Mouse (Mus musculus): ENCODE measurements at regions not wholly inside any gene's neighbourhood (a gene's known extent, or its start where the extent isn't known, plus 50 kb on each side); places are given as distances from the start of the nearest gene placed in this dataset. TPM values are rescaled to one million over a fixed set of nuclear protein-coding genes. Genes with fewer than 3 reads are reported as not detected.
"Not testable (repeated sequence)": the region's sequence is repeated elsewhere in the genome, so short reads cannot be mapped to it uniquely, and the experiment has no call there.

DNA sequence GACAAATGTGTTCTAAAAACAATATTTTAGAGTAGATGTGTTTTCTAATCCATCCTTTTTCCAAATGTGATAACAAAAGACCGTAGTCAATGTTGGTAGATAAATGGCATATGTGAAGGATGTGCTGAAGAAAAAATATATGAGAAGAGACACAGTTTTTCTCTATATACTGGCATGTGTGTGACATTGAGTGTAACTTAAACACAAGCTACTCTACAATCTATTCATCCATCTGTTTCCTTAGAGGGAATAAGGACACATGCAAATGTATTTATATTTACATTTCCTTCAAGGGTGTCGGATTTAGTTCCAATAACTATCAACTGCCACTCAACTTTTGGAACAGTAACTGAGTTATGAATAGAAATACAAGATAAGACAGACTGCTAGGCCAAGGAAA lies 149.7 kb upstream of the Klhl1 start:
- ATAC-seq (no peak), DNase-seq (ENCODE audit: low spot score) (no peak)
- Histone ChIP-seq H3K4me3 (ENCODE audit: low read depth, low read length) (no peak overlapping the region), H3K4me2 (replicated peaks; ENCODE audit: low read depth, low read length) (no peak overlapping the region), H3K9ac (replicated peaks; ENCODE audit: low read depth) (no peak overlapping the region), H3K27me3 (replicated peaks; ENCODE audit: insufficient read depth, low read length) (no peaks in the 10 kb centered on the region), H3K27ac (ENCODE audit: low read length) (no peak overlapping the region), H3K9me3 (ENCODE audit: low read length) (no peaks in the 10 kb centered on the region), H3K36me3 (ENCODE audit: insufficient read depth, low read length) (no peaks in the 10 kb centered on the region), H3K4me1 (ENCODE audit: insufficient read depth, low read depth, low read length) (no peaks in the 10 kb centered on the region)
- 55% methylated on average over 2 of the region's 2 CpGs for WGBS
- TF ChIP-seq EP300 (IDR thresholded peaks at IDR 0.05) (no peak), CTCF (IDR thresholded peaks at IDR 0.05) (no peak)

DNA sequence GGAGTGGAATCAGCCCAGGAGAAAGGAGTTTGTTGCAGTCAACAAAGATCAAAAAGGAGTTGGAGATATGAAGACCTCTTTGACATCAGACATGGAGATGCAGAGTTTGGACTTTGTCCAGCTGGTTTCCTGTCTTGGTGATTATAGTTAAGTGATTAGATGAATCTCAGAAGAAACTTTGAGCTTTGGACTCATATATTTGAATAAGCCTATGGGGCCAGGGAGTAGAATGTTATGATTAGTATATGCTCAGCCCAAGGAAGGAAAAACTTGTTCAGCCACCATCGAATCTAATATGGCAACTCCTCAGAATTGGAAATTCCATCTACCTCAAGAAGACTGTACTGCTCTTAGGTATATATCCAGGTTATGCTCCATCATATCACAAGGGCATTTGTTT lies 137.6 kb upstream of the Klhl1 start:
- Histone ChIP-seq H3K36me3 (ENCODE audit: insufficient read depth, low read length) (no peaks in the 10 kb centered on the region), H3K9ac (replicated peaks; ENCODE audit: low read depth) (no peak overlapping the region), H3K4me2 (replicated peaks; ENCODE audit: low read depth, low read length) (no peak overlapping the region), H3K27ac (ENCODE audit: low read length) (no peak overlapping the region), H3K4me3 (ENCODE audit: low read depth, low read length) (no peak overlapping the region), H3K9me3 (ENCODE audit: low read length) (no peaks in the 10 kb centered on the region), H3K27me3 (replicated peaks; ENCODE audit: insufficient read depth, low read length) (no peaks in the 10 kb centered on the region), H3K4me1 (ENCODE audit: insufficient read depth, low read depth, low read length) (no peaks in the 10 kb centered on the region)
- TF ChIP-seq CTCF (IDR thresholded peaks at IDR 0.05) (no peak), EP300 (IDR thresholded peaks at IDR 0.05) (no peak)
- ATAC-seq = no peak
- 79% methylated on average over 1 of the region's 1 CpGs for WGBS
- DNase-seq (ENCODE audit: low spot score) = no peak

DNA sequence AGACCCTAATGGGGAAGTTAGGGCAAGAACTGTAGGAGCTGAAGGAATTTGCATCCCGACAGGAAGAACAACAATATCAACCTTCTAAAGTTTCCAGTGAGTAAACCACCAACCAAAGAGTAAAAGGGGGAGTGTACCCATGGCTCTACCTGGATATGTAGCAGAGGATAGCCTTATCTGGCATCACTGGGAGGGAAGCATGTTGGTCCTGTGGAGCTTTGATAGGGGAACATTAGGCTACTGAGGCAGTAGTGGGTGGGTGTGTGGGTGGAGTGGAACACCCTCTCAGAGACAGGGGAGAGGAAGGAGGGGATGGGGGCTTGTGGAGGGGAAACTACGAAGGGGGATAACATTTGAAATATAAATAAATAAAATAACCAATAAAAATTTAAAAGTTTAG lies 111.4 kb upstream of the Klhl1 start:
- Histone ChIP-seq H3K27me3 (replicated peaks; ENCODE audit: insufficient read depth, low read length) (no peaks in the 10 kb centered on the region), H3K4me1 (ENCODE audit: insufficient read depth, low read depth, low read length) (no peaks in the 10 kb centered on the region), H3K9ac (replicated peaks; ENCODE audit: low read depth) (no peak overlapping the region), H3K4me2 (replicated peaks; ENCODE audit: low read depth, low read length) (no peak overlapping the region), H3K36me3 (ENCODE audit: insufficient read depth, low read length) (no peaks in the 10 kb centered on the region), H3K4me3 (ENCODE audit: low read depth, low read length) (no peak overlapping the region), H3K9me3 (ENCODE audit: low read length) (no peaks in the 10 kb centered on the region), H3K27ac (ENCODE audit: low read length) (no peak overlapping the region)
- DNase-seq (ENCODE audit: low spot score) (no peak), ATAC-seq (no peak)
- 63% methylated on average over 2 of the region's 2 CpGs for WGBS
- no peak for TF ChIP-seq EP300 (IDR thresholded peaks at IDR 0.05)
- no peak for TF ChIP-seq CTCF (IDR thresholded peaks at IDR 0.05)

DNA sequence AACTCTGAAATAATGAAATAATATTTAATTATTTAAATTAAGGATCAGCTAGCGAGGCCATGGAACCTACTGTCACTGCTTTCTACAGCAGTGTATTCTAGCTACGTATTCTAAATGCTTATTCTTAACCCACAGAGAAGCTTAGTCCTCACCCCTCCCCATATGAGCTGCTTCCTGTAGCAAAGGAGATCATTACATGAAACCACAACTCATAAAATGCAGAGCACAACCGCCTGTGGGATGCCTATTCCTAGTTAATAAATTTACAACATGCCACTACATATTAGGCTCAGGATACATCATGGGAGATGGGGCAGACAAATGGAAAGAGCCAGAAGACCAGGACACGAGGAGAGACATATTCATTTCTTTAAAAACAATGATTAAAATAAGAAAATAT lies 87.8 kb upstream of the Klhl1 start:
- no peak overlapping the region for H3K27ac ChIP-seq (ENCODE audit: low read length)
- H3K4me2 ChIP-seq (replicated peaks; ENCODE audit: low read depth, low read length) = no peak overlapping the region
- TF ChIP-seq CTCF (IDR thresholded peaks at IDR 0.05) = no peak
- no peak for TF ChIP-seq EP300 (IDR thresholded peaks at IDR 0.05)
- H3K9ac ChIP-seq (replicated peaks; ENCODE audit: low read depth) = no peak overlapping the region
- 64% methylated on average over 4 of the region's 4 CpGs for WGBS
- H3K36me3 ChIP-seq (ENCODE audit: insufficient read depth, low read length) = no peaks in the 10 kb centered on the region
- H3K4me1 ChIP-seq (ENCODE audit: insufficient read depth, low read depth, low read length) = no peaks in the 10 kb centered on the region
- no peak overlapping the region for H3K4me3 ChIP-seq (ENCODE audit: low read depth, low read length)
- no peak for ATAC-seq
- no peaks in the 10 kb centered on the region for H3K9me3 ChIP-seq (ENCODE audit: low read length)
- no peak for DNase-seq (ENCODE audit: low spot score)
- no peaks in the 10 kb centered on the region for H3K27me3 ChIP-seq (replicated peaks; ENCODE audit: insufficient read depth, low read length)

DNA sequence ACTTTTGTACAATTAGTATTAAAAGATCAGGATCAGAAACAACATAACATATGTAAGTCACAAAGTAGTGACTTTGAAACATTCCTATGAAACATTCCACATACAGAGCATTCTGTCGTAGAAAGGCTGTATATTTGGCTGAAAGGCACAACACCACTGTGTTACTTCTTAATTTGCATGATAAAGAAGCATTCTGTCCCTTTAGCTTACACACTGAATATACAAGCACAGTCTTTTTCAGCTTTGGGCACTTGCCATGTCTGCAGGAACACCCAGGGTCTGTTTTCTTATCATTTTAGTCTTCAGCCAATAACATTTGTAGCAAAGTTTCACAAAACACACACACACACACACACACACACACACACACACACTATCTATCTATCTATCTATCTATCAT lies 82.2 kb upstream of the Klhl1 start:
- H3K4me1 ChIP-seq (ENCODE audit: insufficient read depth, low read depth, low read length); H3K9ac ChIP-seq (replicated peaks; ENCODE audit: low read depth): not testable (repeated sequence)

DNA sequence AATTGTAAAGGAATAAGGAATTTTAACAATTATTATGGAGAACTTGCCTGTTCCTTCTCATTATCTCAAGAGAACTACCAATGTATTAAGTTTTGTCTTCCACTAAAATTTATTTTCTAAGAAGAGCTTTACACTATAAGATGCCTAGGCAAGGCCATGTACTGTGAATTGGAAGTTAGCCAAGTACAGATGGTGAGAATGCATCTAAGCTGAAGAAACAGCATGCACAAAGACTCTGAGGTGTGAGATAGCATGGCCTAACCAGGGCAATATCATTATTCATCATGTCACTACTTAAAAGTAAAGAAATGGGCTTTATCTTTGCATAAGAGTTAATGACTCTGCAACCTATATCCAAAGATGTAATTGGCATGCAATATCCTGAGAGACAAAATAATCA lies 73.1 kb upstream of the Klhl1 start:
- Histone ChIP-seq H3K4me3 (ENCODE audit: low read depth, low read length) (no peak overlapping the region), H3K27me3 (replicated peaks; ENCODE audit: insufficient read depth, low read length) (no peaks in the 10 kb centered on the region), H3K27ac (ENCODE audit: low read length) (no peak overlapping the region), H3K9ac (replicated peaks; ENCODE audit: low read depth) (no peak overlapping the region), H3K4me2 (replicated peaks; ENCODE audit: low read depth, low read length) (no peak overlapping the region), H3K4me1 (ENCODE audit: insufficient read depth, low read depth, low read length) (no peaks in the 10 kb centered on the region), H3K36me3 (ENCODE audit: insufficient read depth, low read length) (no peaks in the 10 kb centered on the region), H3K9me3 (ENCODE audit: low read length) (no peaks in the 10 kb centered on the region)
- TF ChIP-seq CTCF (IDR thresholded peaks at IDR 0.05) (no peak), EP300 (IDR thresholded peaks at IDR 0.05) (no peak)
- ATAC-seq (no peak), DNase-seq (ENCODE audit: low spot score) (no peak)

More for the DNA sequence above, 82.2 kb upstream of the Klhl1 start:
- DNase-seq (ENCODE audit: low spot score); H3K27ac ChIP-seq (ENCODE audit: low read length); H3K36me3 ChIP-seq (ENCODE audit: insufficient read depth, low read length); H3K4me3 ChIP-seq (ENCODE audit: low read depth, low read length); H3K4me2 ChIP-seq (replicated peaks; ENCODE audit: low read depth, low read length); ATAC-seq; H3K27me3 ChIP-seq (replicated peaks; ENCODE audit: insufficient read depth, low read length); H3K9me3 ChIP-seq (ENCODE audit: low read length): not testable (repeated sequence)
- WGBS = 44% methylated on average over 1 of the region's 1 CpGs

Small RNAs in the stretch of these regions (microRNA-seq; reads per million reads assigned to microRNA genes)
- gene Gm27441 = not detected

All from lung, postnatal 0 days (tissue).